ENCODE assay signal across 12 mouse cellular contexts in genomic region chr13:94159478-94160220, GRCm38 (mm10).
DNase-seq lines count a peak whose midpoint lies in the region; ATAC-seq and TF ChIP-seq lines count a peak whose summit lies in the region.
"Had no signal": no experiment of that assay in that cellular context is flagged by ENCODE, and none has a peak within 500 bp of the region (broad histone marks: within the 10 kb centered on the region; RNA-seq: fewer than 3 reads in every experiment).

No protein-coding gene starts in this region.

- no peak overlapping the region for H3K9ac ChIP-seq in heart, embryonic 11.5 days (ENCODE audit: low read depth, low read length)
- H3K9ac ChIP-seq in lung, postnatal 0 days (replicated peaks; ENCODE audit: low read depth), result no peak overlapping the region
- H3K9ac ChIP-seq in forebrain, embryonic 12.5 days, result no peak overlapping the region

- H3K36me3 ChIP-seq in heart, embryonic 11.5 days (ENCODE audit: control insufficient read depth, insufficient read depth, low read length), result no peaks in the 10 kb centered on the region
- H3K36me3 ChIP-seq in lung, postnatal 0 days (ENCODE audit: insufficient read depth, low read length), result no peaks in the 10 kb centered on the region
- no peaks in the 10 kb centered on the region for H3K36me3 ChIP-seq in forebrain, embryonic 12.5 days (replicated peaks)

- no peaks in the 10 kb centered on the region for H3K9me3 ChIP-seq in heart, embryonic 11.5 days (replicated peaks; ENCODE audit: control insufficient read depth, low read length)
- no peaks in the 10 kb centered on the region for H3K9me3 ChIP-seq in lung, postnatal 0 days (ENCODE audit: low read length)
- no peaks in the 10 kb centered on the region for H3K9me3 ChIP-seq in forebrain, embryonic 12.5 days

- no peaks in the 10 kb centered on the region for H3K27me3 ChIP-seq in heart, embryonic 11.5 days (ENCODE audit: control insufficient read depth, insufficient read depth, low read length)
- H3K27me3 ChIP-seq in lung, postnatal 0 days (replicated peaks; ENCODE audit: insufficient read depth, low read length), result no peaks in the 10 kb centered on the region
- no peaks in the 10 kb centered on the region for H3K27me3 ChIP-seq in forebrain, embryonic 12.5 days

- no peak for TF ChIP-seq CTCF in lung, postnatal 0 days (IDR thresholded peaks at IDR 0.05)

- 79% methylated on average over 7 of the region's 7 CpGs for whole genome bisulfite sequencing in heart, embryonic 11.5 days (ENCODE audit: insufficient replicate concordance)
- WGBS in lung, postnatal 0 days, result 66% methylated on average over 7 of the region's 7 CpGs
- WGBS in large intestine, adult 2 months, result 46% methylated on average over 7 of the region's 7 CpGs
- 85% methylated on average over 7 of the region's 7 CpGs for WGBS in forebrain, embryonic 12.5 days

- no peak for DNase-seq in heart, postnatal 4 days
- DNase-seq in lung, postnatal 0 days (ENCODE audit: low spot score), result no peak
- no peak for DNase-seq in lung, postnatal 25 days (ENCODE audit: low spot score)
- peak; percentile 73 for DNase-seq in large intestine, adult 2 months (ENCODE audit: low read depth, low spot score)
- peak; percentile 68 for DNase-seq in yolk sac, embryonic 10.5 days (ENCODE audit: low spot score)
- DNase-seq in gastrocnemius, postnatal 36 days, result no peak
- DNase-seq: adrenal gland, postnatal 10 days; cerebellum, adult 9-11 months; layer of hippocampus, adult 9-11 months; lung, adult 18-20 months had no signal

- peaks cover 16% of the 10 kb centered on the region for H3K4me1 ChIP-seq in heart, embryonic 11.5 days (ENCODE audit: control insufficient read depth, insufficient read depth, low read length)
- peaks cover 8% of the 10 kb centered on the region; the same call in 1 of the 2 replicates for H3K4me1 ChIP-seq in lung, postnatal 0 days (ENCODE audit: insufficient read depth, low read depth, low read length)
- peaks cover 14% of the 10 kb centered on the region for H3K4me1 ChIP-seq in forebrain, embryonic 12.5 days

- no peak for ATAC-seq in heart, embryonic 11.5 days (replicated peaks; ENCODE audit: insufficient number of reproducible peaks, low FRiP score, low TSS enrichment)
- ATAC-seq in lung, postnatal 0 days, result no peak
- no peak for ATAC-seq in forebrain, embryonic 12.5 days (ENCODE audit: low FRiP score)

- intact Hi-C loops in gastrocnemius, postnatal 36 days (cut with DNase I), result no loop called here

- no peak for TF ChIP-seq EP300 in lung, postnatal 0 days (IDR thresholded peaks at IDR 0.05)

- no peak overlapping the region for H3K4me3 ChIP-seq in heart, embryonic 11.5 days (ENCODE audit: low read depth, low read length)
- no peak overlapping the region for H3K4me3 ChIP-seq in lung, postnatal 0 days (ENCODE audit: low read depth, low read length)
- no peak overlapping the region for H3K4me3 ChIP-seq in forebrain, embryonic 12.5 days (replicated peaks)

- H3K27ac ChIP-seq in heart, embryonic 11.5 days (ENCODE audit: low read depth, low read length), result peak overlapping the region; percentile 65; the same call in 1 of the 2 replicates
- 0 out of 2 replicates have a peak overlapping the region, but pooled peaks have one; percentile 51 for H3K27ac ChIP-seq in lung, postnatal 0 days (ENCODE audit: low read length)
- H3K27ac ChIP-seq in forebrain, embryonic 12.5 days, result no peak overlapping the region

- no peak overlapping the region for H3K4me2 ChIP-seq in heart, embryonic 11.5 days
- H3K4me2 ChIP-seq in lung, postnatal 0 days (replicated peaks; ENCODE audit: low read depth, low read length), result no peak overlapping the region
- H3K4me2 ChIP-seq in forebrain, embryonic 12.5 days, result no peak overlapping the region

Comparison
In these comparisons a context has a peak if more than half of its experiments do, and no peak if none do; other contexts are left out.
1. DNase-seq: peak in large intestine, adult 2 months (single experiment) and yolk sac, embryonic 10.5 days (single experiment); none in heart, postnatal 4 days (single experiment), lung, postnatal 0 days (single experiment), lung, postnatal 25 days (single experiment) and gastrocnemius, postnatal 36 days (0 of 2).